Mouse (Mus musculus) adipocyte (in vitro differentiated cells): ENCODE measurements around the gene Nudt22.

Experiments
- DNase-seq: peaks from one replicate; pipeline ENCODE4 v3.0.0-alpha.2; 2016; ENCODE audit warnings: low spot score

Gene Nudt22

DNA sequence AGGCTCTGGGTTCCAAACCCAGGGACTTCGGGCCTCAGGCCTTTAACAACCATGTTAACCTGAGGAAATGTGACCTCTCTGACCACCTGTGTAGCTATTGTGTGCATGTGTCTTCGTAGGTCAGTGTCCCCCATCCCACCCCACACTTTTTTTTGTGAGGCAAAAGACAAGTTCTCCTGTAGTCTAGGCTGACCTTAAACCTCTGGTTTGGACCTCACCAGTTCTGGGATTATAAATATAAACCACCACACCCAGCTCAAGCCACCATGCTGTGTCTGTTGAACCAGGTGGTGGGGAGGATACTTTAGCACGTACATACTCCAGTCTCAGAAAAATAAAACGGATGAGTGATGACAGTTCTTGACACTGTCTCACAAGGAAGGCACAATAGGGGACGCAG lies 46.0 kb downstream of the Nudt22 start:
- no peak for DNase-seq

- no peak for DNase-seq
Observed at GRCm38 (mm10) chr19:6949532-6949931, 46.4 kb downstream of the Nudt22 start.

- no peak for DNase-seq
Observed at GRCm38 (mm10) chr19:6948186-6948585, 47.7 kb downstream of the Nudt22 start.

- no peak for DNase-seq
Observed at GRCm38 (mm10) chr19:6947742-6948141, 48.2 kb downstream of the Nudt22 start.

DNA sequence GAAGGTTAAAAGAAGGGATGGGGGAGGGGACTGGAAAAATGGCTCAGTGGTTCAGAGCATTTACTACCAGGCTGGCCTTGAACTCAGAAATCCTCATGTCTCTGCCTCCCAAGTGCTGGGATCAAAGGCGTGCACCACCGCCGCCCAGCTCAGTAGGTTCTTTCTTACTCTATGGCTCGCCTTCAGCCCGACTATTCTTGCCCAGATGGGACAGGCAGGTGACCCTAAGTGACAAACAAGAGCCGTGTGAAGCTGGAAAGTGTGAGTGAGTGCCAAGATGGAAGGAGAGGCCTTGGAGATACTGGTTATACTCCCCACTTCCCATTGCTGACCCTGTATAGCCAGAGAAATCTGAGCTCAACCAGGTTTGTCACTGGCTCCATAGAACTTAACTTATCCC lies 52.2 kb downstream of the Nudt22 start:
- DNase-seq = no peak
